Mouse (Mus musculus) megakaryocyte-erythroid progenitor cell, adult 5-6 weeks (primary cell): Measurements from ENCODE around the gene Prickle2. TPM values are rescaled to one million over a fixed set of nuclear protein-coding genes. Genes with fewer than 3 reads are reported as not detected.

ENCODE experiments used
- ATAC-seq: replicated peaks from 2 replicates; pipeline ENCODE4 v1.8.0; 2016; ENCODE audit warnings: mild to moderate bottlenecking, inconsistent platforms; ENCODE audit not compliant: severe bottlenecking, poor library complexity, low FRiP score, low TSS enrichment
- total RNA-seq, 2 experiments: library from RNA; stranded (forward) in 1 of 2; stranded (reverse) in 1 of 2; fragments of 200-1000, 215-1000 nt in 1 of 2; fragments of >200 nt in 1 of 2; fragmentation: Nextera tagmentation in 1 of 2; gene quantifications; 2 replicates each; pipeline ENCODE4 v1.2.3; 2014 to 2017

Prickle2 gene
- total RNA-seq, 2 experiments from 2014 or later = not detected

GRCm38 (mm10) chr6:92533306-92534063 is 172.5 kb downstream of the Prickle2 start:
- ATAC-seq = no peak

GRCm38 (mm10) chr6:92532896-92533295 is 173.1 kb downstream of the Prickle2 start:
- ATAC-seq = no peak

DNA sequence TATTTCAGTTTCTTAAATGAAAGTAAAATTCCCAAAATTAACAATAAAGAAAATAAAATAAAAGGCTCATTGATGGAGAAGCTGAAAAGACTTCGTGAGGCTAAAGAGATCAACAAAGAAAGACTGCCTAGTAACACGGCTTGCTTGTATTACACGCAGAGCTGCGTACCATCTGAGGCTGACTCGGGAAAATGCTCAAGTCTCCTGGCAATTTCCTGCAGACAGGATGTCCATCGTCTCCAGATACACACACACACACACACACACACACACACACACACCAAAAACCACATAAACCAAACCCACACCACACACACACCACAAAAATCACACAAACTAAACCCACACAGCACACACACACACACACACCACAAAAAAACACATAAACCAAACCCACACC is 173.6 kb downstream of the Prickle2 start:
- ATAC-seq = no peak

DNA sequence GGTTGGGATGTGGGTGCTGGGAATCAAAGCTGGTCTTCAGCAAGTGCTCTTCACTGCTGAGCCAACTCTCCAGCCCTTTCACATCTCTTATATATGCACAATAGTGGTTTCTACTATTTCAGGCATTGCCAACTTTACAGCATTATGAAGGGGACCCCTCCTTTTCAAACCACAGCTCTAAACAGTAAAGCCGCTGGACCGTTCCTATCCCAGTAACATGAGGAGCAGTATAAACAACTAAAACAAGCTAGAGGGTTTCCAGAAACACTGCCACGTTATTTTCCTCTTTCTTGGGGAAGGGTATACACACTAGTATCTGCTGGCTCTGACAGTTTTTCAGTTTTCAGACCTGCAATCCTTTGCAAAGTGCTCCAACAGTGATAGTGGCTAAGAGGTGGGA is 179.7 kb downstream of the Prickle2 start:
- no peak for ATAC-seq

- ATAC-seq = no peak
Measured at GRCm38 (mm10) chr6:92525646-92526045, 180.3 kb downstream of the Prickle2 start.

DNA sequence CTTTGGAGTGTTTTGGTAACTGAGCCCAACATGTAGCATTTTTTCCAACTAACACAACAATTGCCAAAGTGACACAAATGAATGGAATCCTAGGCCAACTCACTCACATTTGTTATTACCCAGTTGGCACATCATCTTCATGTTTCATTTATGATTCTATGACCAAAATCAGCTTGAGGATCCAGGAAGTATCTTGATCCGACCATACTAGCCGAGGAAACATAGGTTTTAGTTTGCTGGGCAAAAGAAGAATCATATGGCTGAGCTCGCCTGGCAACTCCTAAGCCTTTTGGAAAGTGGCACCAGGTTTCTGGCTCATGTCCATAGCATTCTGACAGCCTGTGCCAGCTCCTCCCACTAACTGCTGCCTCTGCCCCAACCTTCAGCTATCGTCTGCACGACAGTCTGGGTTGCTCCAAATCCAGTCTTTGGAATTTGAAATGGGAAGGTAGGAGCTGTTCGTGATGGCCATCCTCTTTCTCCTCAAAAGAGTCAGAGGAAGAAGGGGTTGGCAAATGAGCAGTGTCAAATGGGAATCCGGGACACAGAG is 184.4 kb downstream of the Prickle2 start:
- no peak for ATAC-seq

DNA sequence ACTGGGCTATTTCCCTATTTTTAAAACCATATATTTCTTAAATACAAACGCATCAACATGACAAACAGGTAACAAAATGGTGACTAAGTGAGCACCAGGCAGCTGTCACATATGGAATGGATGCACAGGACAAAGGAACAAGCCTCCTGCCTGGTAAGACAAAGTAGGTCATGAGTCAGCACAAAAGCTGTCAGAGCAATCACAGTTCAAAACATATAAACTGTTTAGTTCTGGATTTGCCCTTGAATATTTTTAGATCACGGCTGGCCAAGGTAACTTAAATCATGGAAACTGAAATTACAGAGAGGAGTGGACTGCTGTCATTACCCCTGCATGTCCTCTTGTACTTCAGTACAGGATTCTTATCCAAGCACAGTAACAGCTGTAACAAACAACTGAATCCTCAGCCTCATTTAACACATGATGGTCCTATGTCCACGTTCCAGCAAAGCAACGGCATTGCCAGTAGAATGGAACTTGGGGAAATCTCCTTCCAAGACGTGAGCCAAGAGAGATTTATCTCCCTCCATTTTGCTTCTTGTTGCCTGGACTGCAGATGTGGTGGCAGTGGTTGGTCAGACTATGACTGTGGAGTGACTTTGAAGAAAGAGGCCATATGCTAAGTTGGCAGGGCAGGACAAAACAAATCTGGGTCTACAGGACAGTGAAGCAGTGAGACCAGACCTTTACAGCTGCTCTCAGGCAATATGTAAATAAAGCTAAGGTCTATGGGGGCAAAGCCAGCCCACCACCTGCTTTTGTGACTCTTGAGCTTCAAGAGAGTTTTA is 185.7 kb downstream of the Prickle2 start:
- no peak for ATAC-seq

- no peak for ATAC-seq
Measured at GRCm38 (mm10) chr6:92518438-92518968, 187.5 kb downstream of the Prickle2 start.

DNA sequence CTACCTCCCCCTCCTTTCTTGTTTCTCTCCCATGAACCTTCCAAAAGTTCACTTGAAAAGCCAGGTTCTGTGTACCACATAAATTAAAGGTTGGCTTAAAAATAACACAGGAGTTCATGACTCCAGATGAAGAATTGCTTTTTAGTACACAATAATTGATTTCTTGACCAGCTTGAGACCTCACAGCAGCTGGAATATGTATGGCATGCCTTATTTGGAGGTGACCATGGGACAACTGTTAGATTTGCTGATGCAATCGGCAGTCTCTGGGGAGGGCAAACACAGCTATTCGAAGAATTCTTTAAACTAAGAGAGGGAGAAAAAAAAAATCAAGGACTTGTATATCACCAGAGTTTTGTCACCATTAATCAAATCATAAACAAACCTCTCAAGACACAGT is 189.0 kb downstream of the Prickle2 start:
- ATAC-seq = no peak

- no peak for ATAC-seq
Measured at GRCm38 (mm10) chr6:92512001-92512400, 194.0 kb downstream of the Prickle2 start.

DNA sequence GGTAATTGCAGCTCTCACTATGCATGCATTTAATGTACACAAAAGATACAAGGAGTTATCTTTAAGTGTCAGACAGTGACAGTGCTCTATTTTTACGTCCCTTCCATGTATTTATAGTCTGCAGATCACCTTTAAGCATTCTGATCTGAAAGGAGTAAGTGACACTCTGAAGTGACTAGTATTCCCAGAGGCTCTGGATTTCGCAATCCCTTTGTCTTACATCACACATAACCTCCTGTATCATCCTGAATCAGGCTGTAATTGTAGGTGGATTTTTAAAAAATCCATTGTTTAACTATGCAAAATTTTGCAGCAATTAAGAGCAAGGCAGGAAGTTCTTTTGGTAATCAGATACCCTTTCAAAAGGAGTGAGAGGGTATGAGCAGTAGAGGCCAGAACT is 196.2 kb downstream of the Prickle2 start:
- ATAC-seq = no peak

- ATAC-seq = no peak
Measured at GRCm38 (mm10) chr6:92506276-92506675, 199.7 kb downstream of the Prickle2 start.

GRCm38 (mm10) chr6:92499449-92499848 is 206.5 kb downstream of the Prickle2 start:
- no peak for ATAC-seq

- ATAC-seq = no peak
Measured at GRCm38 (mm10) chr6:92498574-92498973, 207.4 kb downstream of the Prickle2 start.

DNA sequence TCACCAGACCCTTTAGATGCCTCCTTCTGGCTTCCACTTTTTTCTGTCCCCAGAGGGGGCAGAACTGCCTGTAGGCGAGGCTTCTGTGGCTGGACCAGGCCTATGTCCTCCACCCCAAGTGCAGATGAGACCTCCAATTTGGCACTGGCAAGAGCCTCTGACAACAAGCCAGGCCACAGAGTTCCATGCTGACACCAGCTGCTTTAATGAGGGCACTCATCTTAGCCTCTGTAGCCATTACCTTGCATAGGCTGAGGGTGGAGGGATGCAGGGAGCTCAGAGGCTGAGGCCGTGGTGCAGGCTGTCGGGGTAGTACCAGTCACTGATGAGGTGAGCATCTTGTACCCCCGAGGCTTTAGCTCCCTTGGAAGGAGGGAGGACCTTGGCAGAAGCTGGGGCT is 208.7 kb downstream of the Prickle2 start:
- no peak for ATAC-seq

DNA sequence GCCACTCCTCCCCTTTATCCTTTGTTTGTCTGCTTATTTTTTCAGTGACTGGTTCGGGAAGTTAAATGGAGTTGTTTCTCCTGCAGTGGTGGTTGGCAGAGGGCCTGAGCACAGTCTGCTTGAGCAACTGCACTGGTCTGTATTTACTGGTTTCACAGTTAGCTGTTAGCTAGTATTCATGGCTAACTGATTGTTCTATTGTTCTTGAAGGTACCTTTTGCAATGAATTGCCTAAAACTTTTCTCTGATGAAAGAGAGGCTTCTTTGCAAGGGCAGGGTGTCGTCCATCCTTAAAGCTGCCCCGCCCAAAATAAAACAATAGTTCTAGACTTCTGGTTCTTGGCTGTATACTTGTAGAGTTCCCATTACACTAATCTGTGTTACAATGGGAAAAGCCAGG is 210.5 kb downstream of the Prickle2 start:
- ATAC-seq = no peak

- ATAC-seq = no peak
Measured at GRCm38 (mm10) chr6:92481690-92481956, 224.3 kb downstream of the Prickle2 start.

DNA sequence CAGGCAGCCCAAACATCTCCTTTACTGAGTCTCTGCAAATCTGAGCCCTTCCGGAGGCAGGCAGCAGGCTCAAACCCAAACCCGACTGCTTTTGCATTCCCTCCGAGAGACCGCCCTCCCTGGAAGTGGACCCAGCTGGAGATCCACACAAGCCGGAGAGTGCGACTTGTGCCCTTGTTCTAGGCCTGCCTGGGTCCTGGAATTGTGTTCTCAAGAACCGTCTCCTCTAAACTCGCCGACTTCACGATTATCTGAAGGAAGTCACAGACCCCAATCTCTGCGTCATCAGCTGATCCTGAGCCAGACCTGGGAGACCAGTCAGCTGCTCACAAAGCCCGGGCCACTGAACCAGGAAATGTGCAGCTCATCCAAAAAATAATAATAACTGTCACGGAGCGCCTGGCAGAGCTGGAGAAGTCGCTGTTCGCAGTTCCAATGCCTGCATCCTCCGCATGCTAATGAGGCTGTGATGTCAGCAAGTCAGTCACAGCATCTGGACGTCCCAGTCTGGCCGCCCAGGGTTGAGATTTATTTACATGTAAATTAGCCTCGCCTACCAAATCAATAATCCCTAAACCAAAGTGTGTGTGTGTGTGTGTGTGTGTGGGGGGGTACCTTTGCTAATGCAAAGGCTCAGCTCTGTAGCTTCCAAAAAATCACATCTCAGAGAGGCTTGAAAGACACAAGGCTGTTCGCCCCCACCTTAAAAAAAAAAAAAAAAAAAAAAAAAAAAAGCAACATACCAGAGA is 224.8 kb downstream of the Prickle2 start:
- no peak for ATAC-seq

GRCm38 (mm10) chr6:92478612-92479011 is 227.3 kb downstream of the Prickle2 start:
- ATAC-seq = no peak

- no peak for ATAC-seq
Measured at GRCm38 (mm10) chr6:92477621-92478020, 228.3 kb downstream of the Prickle2 start.
